Comparison of ENCODE assay signal across 10 mouse cellular contexts in genomic region chr19:57039258-57039657, GRCm38 (mm10). TPM values are rescaled to one million over a fixed set of nuclear protein-coding genes. Genes with fewer than 3 reads are reported as not detected.
A peak's percentile ranks its signal among the peaks of the same experiment; 100 is the strongest.
DNase-seq lines count a peak whose midpoint lies in the region; ATAC-seq lines count a peak whose summit lies in the region.
"Had no signal": no experiment of that assay in that cellular context is flagged by ENCODE, and none has a peak within 500 bp of the region (broad histone marks: within the 10 kb centered on the region; RNA-seq: fewer than 3 reads in every experiment).

No protein-coding gene starts in this region.

- peak; percentile 66 for DNase-seq in hindbrain, embryonic 11.5 days (ENCODE audit: low spot score)
- peak; percentile 39 for DNase-seq in thymus, postnatal 0 days (ENCODE audit: low spot score)
- no peak for DNase-seq in thymus, postnatal 36 days
- DNase-seq in embryo, embryonic 11.5 days (ENCODE audit: low read depth, low spot score), result peak; percentile 24
- DNase-seq in thymus, postnatal 14 days, result peak; percentile 28
- no peak for DNase-seq in heart, embryonic 10.5 days (ENCODE audit: low spot score)
- no peak for DNase-seq in spleen, postnatal 14 days (ENCODE audit: low spot score in 2 of 2)

- no peaks in the 10 kb centered on the region for H3K4me1 ChIP-seq in hindbrain, embryonic 11.5 days (replicated peaks; ENCODE audit: control insufficient read depth, insufficient read depth, low read length)
- H3K4me1 ChIP-seq in hindbrain, embryonic 12.5 days, result peaks cover 4% of the 10 kb centered on the region; the same call in 1 of the 2 replicates
- H3K4me1 ChIP-seq in heart, embryonic 10.5 days, result no peaks in the 10 kb centered on the region
- H3K4me1 ChIP-seq: neural tube, embryonic 12.5 days had no signal

- H3K36me3 ChIP-seq in hindbrain, embryonic 11.5 days (ENCODE audit: control insufficient read depth, insufficient read depth, low read length), result no peaks in the 10 kb centered on the region
- H3K36me3 ChIP-seq in hindbrain, embryonic 12.5 days, result no peaks in the 10 kb centered on the region
- H3K36me3 ChIP-seq in heart, embryonic 10.5 days, result peaks cover 91% of the 10 kb centered on the region
- H3K36me3 ChIP-seq: neural tube, embryonic 12.5 days had no signal

- no peak overlapping the region for H3K27ac ChIP-seq in hindbrain, embryonic 11.5 days (ENCODE audit: low read depth, low read length)
- no peak overlapping the region for H3K27ac ChIP-seq in hindbrain, embryonic 12.5 days
- H3K27ac ChIP-seq in heart, embryonic 10.5 days, result no peak overlapping the region
- H3K27ac ChIP-seq: embryonic facial prominence, embryonic 12.5 days; neural tube, embryonic 12.5 days had no signal

- H3K4me2 ChIP-seq in hindbrain, embryonic 11.5 days (replicated peaks; ENCODE audit: low read depth, low read length), result no peak overlapping the region
- no peak overlapping the region for H3K4me2 ChIP-seq in hindbrain, embryonic 12.5 days (replicated peaks)
- H3K4me2 ChIP-seq: embryonic facial prominence, embryonic 12.5 days; neural tube, embryonic 12.5 days had no signal

- no peaks in the 10 kb centered on the region for H3K27me3 ChIP-seq in hindbrain, embryonic 11.5 days (ENCODE audit: control insufficient read depth, insufficient read depth, low read length)
- no peaks in the 10 kb centered on the region for H3K27me3 ChIP-seq in hindbrain, embryonic 12.5 days
- no peaks in the 10 kb centered on the region for H3K27me3 ChIP-seq in heart, embryonic 10.5 days (ENCODE audit: insufficient read depth, poor library complexity, severe bottlenecking)
- H3K27me3 ChIP-seq: embryonic facial prominence, embryonic 12.5 days; neural tube, embryonic 12.5 days had no signal

- H3K9ac ChIP-seq in hindbrain, embryonic 11.5 days (ENCODE audit: low read depth, low read length), result no peak overlapping the region
- H3K9ac ChIP-seq in hindbrain, embryonic 12.5 days, result no peak overlapping the region
- H3K9ac ChIP-seq: embryonic facial prominence, embryonic 12.5 days; neural tube, embryonic 12.5 days had no signal

- WGBS in hindbrain, embryonic 11.5 days, result 76% methylated on average over 6 of the region's 6 CpGs
- 64% methylated on average over 6 of the region's 6 CpGs for WGBS in hindbrain, embryonic 12.5 days
- 70% methylated on average over 6 of the region's 6 CpGs for WGBS in heart, embryonic 10.5 days

- H3K9me3 ChIP-seq in hindbrain, embryonic 11.5 days (ENCODE audit: control insufficient read depth, low read length), result no peaks in the 10 kb centered on the region
- H3K9me3 ChIP-seq in hindbrain, embryonic 12.5 days (replicated peaks), result no peaks in the 10 kb centered on the region
- H3K9me3 ChIP-seq in heart, embryonic 10.5 days, result no peaks in the 10 kb centered on the region
- H3K9me3 ChIP-seq: embryonic facial prominence, embryonic 12.5 days; neural tube, embryonic 12.5 days had no signal

- ATAC-seq in hindbrain, embryonic 11.5 days (ENCODE audit: low FRiP score), result no peak
- no peak for ATAC-seq in hindbrain, embryonic 12.5 days (ENCODE audit: low FRiP score)

- H3K4me3 ChIP-seq in hindbrain, embryonic 11.5 days (ENCODE audit: low read depth, low read length), result no peak overlapping the region
- no peak overlapping the region for H3K4me3 ChIP-seq in hindbrain, embryonic 12.5 days
- H3K4me3 ChIP-seq in heart, embryonic 10.5 days, result no peak overlapping the region
- H3K4me3 ChIP-seq: embryonic facial prominence, embryonic 12.5 days; neural tube, embryonic 12.5 days had no signal

RNA-seq across cellular contexts. Expression of gene Afap1l2, which starts 31.2 kb away (rescaled TPM):
- 3.7 and 5.5 TPM in 2 replicates for polyA plus RNA-seq in hindbrain, embryonic 11.5 days (2014; fragmentation: Nextera tagmentation; extraction: Ambion mirVana)
- 8.1 and 9.1 TPM in 2 replicates for polyA plus RNA-seq in hindbrain, embryonic 12.5 days (2016; fragmentation: Nextera tagmentation; extraction: Ambion mirVana)
- 7.0 and 8.0 TPM in 2 replicates for polyA plus RNA-seq in thymus, postnatal 0 days (2015; fragmentation: Nextera tagmentation; extraction: Ambion mirVana)
- polyA plus RNA-seq in heart, embryonic 10.5 days (2016; fragmentation: Nextera tagmentation; extraction: Ambion mirVana), result 1.2 and 1.6 TPM in 2 replicates

Comparison
In these comparisons a context has a peak if more than half of its experiments do, and no peak if none do; other contexts are left out.
1. DNase-seq: peak in hindbrain, embryonic 11.5 days (single experiment), thymus, postnatal 0 days (single experiment), embryo, embryonic 11.5 days (single experiment) and thymus, postnatal 14 days (single experiment); none in thymus, postnatal 36 days (0 of 2), heart, embryonic 10.5 days (single experiment) and spleen, postnatal 14 days (0 of 2).